Mouse (Mus musculus) 416B (cell line): Measurements from ENCODE around the gene Adar.
A peak's percentile ranks its signal among the peaks of the same experiment; 100 is the strongest.

Experiments
- DNase-seq: peaks from one replicate; pipeline ENCODE4 v3.0.0; 2011; ENCODE audit warnings: low read depth

Adar gene

GRCm38 (mm10) chr3:89730350-89731331, 15.8 kb downstream of the Adar start:
- DNase-seq = peak; percentile 95

- peak; percentile 65 for DNase-seq
Observed at GRCm38 (mm10) chr3:89732091-89732490, 17.3 kb downstream of the Adar start.

- DNase-seq = no peak
Observed at GRCm38 (mm10) chr3:89738509-89738908, 23.7 kb downstream of the Adar start.

DNA sequence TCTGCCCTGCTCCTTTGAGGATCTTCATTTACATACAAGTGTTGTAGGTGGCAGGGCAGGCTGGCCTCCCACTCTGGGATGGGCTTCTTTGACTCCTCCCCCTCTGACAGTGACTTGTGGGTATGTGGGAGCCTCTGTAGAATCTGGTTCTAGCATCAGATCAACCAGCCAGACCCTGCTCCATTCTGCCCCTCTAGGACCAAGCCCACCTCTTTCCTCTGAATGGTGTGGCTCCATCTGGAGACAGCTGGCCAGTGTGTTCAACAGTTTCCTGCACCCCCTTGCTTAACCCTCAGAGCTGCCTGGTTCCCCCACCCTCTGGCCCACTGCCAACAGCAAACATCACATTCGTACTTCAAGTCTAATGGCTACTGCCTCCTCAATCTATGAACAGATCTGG, 37.5 kb downstream of the Adar start:
- DNase-seq = peak; percentile 26

DNA sequence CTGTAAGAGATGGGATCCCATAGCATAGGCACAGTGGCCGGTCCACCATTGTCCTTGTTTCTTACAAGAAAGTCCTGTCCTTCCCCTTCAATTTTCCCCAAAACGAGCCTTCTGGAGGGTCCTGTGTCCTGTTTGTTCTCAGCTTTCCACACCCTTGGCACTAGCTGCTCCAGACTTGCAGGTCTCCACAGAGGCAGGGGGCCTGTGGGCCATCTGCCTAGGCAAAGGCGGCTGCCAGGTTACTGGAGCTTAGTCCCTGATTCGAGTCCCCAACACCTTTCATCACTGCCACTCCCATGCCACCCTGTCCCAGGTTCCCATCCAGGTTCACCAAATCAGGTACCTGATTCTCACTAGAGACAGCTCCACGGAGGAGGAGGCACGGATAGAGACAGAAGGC, 40.5 kb downstream of the Adar start:
- no peak for DNase-seq

DNA sequence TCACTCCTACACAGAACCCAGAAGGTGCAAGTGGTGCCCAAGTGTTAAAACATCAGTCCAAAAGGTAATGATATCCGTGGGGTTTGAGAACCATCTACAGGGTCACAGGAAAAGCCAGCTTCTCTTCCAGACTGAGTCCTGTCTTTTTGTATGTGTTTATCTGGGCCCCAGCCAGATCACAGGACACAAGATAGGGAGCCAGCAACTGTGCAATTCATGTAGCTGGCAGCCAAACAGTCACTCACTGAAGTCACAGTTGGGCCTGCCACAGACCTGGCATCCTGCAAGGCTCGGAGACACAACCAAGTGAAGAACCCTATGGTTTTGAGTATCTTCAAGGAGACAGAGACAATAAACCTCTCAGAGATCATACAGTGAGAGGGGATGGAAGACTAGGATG, 43.0 kb downstream of the Adar start:
- DNase-seq = no peak

DNA sequence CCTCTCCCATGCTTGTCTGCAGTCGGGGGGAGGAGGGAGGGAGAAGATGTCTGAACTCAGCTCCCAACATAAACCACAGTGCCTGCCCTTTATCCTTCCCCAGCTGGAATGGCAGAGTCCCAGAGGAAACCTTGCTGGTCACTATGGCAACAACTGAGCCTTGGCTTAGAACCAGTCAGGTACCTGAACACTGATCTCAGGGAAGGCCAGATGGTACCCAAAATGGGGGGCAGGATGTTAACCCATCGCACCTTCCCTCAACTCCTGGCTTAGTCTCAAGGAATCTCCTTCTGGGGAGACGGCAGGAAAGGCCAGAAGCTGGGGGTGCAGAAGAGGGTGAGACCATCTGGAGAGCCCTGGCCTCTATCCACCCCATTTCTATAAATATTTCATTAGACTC, 45.0 kb downstream of the Adar start:
- DNase-seq = no peak

DNA sequence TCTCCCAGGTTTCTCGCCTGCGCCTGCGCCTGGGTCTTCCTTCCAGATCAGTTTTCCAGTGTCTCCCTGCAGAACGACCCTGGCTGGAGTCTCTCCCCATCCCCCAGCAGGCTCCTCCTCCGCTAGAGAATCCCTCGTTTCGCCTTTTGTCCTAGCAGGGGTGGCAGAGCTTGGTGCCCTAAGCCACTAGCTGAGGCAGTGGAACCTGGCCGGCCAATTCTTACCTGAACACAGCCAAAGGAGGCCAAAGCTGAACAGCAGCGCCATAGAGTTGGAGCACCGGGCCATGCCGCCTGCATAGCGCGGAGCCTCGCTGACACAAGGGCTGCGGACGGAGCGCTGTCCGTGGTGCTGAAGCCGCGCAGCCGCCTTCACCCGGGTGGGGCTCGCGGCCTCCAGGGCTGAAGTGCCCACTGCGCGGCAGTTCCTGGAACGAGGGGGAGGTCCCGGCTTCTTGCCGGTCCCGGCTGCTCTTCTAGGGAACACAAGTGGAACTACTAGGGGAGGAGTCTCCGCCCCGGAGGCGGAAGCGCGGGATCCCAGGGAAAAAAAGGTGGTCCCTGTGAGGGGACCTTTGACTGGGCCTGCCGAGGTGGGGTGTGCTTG, 49.4 kb downstream of the Adar start, which contains the start of gene Chrnb2:
Gene Chrnb2 (minus strand): TSS at position 514 of the 606 bp plus-strand sequence.
- no peak for DNase-seq

DNA sequence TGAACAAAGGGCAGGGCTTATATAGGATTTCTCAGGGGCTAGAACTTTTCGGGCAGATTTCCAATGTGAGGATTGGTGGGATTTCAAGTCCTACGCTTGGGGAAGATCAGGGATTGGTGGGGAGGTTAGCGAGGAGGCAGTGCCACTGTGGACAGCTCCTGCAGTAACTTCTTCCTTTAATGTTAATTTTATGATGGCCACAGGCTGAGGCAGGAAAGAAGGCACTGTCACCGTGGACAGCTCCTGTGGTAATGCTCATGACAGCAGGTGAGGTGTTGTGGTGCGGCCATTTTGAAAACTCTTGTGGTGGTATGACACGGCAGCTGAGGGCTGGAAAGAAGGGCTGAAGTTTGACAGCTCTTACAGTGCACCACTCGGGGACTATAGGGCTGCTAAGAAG, 54.8 kb downstream of the Adar start:
- DNase-seq = no peak

- DNase-seq = no peak
Observed at GRCm38 (mm10) chr3:89770425-89771002, 55.7 kb downstream of the Adar start.

- DNase-seq = peak; percentile 93
Observed at GRCm38 (mm10) chr3:89772588-89772967, 57.8 kb downstream of the Adar start.

GRCm38 (mm10) chr3:89772968-89773709, 58.3 kb downstream of the Adar start, which contains the start of gene Ube2q1:
Ube2q1 (plus strand) TSS chr3:89773616.
- DNase-seq = peak; percentile 96

- DNase-seq = peak; percentile 37
Observed at GRCm38 (mm10) chr3:89773740-89774211, 59.0 kb downstream of the Adar start.

DNA sequence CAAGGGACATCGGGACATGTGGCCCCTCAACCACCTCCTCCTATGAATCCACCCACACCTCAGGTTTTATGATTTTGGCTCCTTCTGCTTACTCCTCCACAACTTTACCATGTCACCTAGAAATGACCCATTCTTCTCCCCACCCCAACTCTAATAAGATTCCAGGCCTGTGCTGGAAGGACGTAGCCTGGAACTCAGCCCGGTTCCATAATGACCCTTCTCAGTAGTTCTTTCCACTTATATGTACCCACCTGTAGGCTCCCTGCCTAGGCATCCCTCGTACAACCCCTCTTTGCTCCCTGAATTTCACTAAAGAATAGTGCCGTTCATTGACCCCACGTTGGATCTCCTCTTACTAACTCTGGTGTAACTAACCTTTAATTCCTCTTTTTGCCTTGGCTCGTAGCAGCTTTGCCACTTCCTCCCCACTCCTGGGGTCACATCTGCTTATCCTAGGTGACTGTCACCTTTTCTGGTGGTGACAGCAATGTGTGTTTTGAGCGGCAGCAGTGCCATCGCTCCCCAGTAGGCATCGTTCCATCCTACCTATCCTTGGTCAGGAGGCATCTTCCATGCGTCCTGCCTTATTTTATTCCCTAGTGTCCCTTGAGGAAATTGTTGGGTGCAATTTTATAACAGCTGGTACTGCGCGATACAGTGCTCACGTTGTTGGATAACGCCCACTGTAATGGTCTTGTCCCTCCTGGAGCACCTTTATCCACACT, 59.6 kb downstream of the Adar start:
- peak; percentile 64 for DNase-seq

DNA sequence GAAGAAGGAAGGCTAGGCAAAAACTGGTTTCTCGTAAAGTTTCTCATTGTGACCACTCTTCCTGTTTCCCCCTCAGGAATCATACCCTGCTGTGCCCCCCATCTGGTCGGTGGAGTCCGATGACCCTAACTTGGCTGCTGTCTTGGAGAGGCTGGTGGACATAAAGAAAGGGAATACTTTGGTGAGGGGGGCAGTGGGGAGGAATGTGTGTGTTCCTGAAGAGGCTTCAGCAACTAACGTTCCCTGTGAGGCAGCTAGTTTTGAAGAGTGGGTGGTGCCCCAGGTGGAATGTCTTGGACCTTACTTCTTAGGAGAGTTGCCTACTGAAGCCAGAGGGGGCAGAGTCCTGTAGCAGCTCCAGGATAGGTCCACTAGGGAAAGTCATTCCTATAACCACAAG, 61.2 kb downstream of the Adar start:
- DNase-seq = no peak

- no peak for DNase-seq
Observed at GRCm38 (mm10) chr3:89780102-89780501, 65.3 kb downstream of the Adar start.

DNA sequence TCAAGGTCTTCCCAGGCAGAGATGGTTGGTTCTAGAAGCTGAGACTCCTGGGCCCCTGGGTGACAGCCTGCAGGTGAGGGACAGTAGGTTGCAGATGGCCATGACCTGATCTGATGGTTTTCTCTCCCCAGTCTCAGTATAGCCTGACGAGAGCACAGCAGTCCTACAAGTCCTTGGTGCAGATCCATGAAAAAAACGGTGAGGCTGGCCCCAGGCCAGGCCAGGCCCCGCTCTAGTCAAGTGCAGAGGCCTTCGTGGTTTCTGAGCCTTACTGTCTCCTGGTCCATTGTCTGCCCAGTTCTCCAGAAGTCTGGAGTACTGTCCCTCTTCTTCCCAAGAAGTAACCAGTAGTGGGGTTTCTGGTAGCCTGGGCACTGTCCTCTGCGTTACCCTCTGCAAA, 66.8 kb downstream of the Adar start:
- DNase-seq = no peak

DNA sequence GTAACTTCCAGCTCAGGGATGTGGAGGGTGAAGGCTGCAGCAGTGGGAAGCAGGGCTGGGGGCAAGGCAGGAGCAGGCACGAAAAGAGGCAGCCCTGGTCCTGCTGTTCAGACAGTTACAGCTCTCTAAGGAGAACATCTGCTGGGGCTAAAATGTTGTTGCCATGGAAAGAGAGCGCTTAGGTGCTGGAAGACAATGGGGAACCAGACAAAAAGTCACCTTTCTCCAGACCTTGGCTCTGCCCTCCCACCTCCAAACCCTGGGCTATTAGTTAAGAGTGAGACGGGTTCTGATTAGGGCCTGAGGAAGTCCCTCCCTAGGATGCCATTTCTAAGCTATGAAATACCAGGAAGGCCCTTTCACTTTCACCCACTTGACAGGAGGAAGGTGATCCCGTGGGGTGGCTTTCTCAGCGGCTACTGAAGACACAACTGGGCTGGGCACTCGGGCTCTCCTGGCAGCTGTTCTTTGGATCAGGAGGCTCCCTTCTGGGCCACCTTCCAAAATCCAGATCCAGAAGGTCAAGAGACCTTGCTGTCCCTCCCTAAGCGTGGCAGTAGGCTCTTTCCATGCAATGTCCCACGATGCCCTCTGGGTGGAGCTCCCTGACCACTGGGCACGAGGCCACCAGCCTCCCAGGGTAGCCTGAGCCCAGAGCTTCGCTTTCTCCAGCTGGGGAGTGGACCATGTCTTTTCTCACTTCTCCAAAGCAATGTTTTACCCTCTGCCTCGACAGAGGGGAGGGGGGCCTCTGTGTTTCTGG, 70.3 kb downstream of the Adar start:
- peak; percentile 78 for DNase-seq

GRCm38 (mm10) chr3:89786275-89786674, 71.5 kb downstream of the Adar start:
- DNase-seq = no peak

GRCm38 (mm10) chr3:89788680-89789352, 74.0 kb downstream of the Adar start:
- DNase-seq = no peak
